Mouse (Mus musculus) urinary bladder, postnatal 10 days (tissue): ENCODE measurements at regions not wholly inside any gene's neighbourhood (a gene's known extent, or its start where the extent isn't known, plus 50 kb on each side); places are given as distances from the start of the nearest gene placed in this dataset.

Source experiments
- DNase-seq: peaks from one replicate; pipeline ENCODE4 v3.0.0; 2022; ENCODE audit warnings: low spot score

DNA sequence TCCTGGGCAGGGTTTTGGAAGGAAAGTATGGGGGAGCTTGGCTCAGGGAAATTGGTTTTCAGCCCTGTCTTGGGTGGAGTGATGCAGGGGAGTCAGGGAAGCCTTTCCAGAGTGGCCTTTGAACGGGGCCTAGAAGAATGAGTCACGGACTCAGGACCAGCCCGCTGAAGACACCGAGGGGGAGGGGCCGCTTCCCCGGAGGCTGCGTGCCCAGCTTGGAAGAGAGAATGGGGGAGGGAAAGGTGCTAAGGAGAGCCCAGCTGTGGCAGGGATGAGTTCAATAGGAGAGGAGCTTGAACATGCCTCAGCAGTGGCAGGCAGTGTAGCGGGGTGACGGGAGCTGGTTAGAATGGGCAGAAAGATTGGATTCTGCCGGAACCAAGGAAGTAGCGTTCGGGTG is 337.8 kb downstream of the Zfp706 start:
- no peak for DNase-seq

DNA sequence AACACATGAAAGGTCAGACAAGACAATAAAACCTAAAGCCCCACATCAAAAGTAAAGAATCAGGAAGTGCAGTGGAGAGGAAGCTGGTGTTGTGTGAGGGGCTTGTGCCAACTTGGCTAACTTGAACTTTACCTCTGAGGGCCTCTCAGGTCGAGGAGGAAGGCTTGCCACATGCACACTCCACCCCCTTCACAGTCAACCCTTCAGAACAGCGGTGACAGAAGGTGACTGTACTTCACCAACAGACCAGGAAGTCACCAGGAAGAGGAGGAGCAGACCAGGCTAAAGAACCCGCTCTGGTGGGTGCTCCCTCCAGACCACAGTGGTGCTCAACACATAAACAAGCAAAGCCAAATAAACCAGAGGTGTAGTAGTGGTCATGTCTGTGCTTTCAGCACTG is 341.0 kb downstream of the Zfp706 start:
- DNase-seq = no peak

DNA sequence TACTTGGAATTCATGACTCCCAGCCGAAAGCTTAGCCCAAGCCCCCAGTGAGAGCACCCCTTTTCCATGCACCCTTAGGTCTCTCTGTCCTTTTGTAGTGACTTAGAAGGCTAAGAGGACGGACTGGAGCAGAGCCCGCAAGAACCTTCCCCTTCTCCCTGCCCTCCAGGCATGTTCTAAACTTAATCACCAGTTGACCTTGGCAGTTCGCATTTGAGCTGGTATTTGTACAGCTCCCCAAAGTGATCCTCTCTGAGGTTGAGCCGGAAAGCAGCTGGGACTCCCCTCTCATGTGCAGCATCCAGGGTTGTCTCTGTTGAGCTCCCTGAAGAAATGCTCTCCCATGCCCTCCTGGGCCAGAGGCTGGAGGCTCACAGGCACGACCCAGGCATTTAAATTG is 343.2 kb downstream of the Zfp706 start:
- no peak for DNase-seq

DNA sequence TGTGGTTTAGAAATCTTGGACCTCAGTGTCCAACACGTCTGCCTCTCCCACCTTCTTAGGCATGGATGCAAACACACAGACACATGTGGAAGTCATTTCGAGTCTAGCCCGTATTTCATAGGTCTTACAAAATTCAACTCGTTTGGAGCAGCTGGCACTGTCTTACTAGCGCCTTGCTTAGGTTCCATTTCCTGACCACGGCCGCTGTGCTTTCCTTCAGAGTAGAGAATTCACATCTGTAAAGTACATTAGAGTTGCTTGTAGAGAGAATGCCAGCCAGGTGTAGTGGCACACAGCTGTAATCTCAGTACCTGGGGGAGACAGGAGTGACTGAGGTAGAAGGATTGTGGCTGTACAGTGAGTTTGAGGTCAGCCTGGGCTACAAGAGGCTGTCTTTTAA is 346.6 kb downstream of the Zfp706 start:
- DNase-seq = no peak
